Mouse (Mus musculus) limb, embryonic 12.5 days (tissue): Measurements from ENCODE around the gene Mrpl38. TPM values are rescaled to one million over a fixed set of nuclear protein-coding genes. Genes with fewer than 3 reads are reported as not detected.

Source experiments
- ATAC-seq: fragments of 200-750 bp; cut with Nextera tagmentation; 2 replicates; pipeline ENCODE4 v1.8.0; 2017; ENCODE audit warnings: low read depth, moderate TSS enrichment; ENCODE audit not compliant: insufficient number of reproducible peaks, insufficient read depth, low FRiP score, low TSS enrichment
- H3K27ac ChIP-seq: fragments of 300-500 bp; sonication (generic); 2 replicates; pipeline ENCODE4 v1.5.1; 2016; ENCODE audit warnings: mild to moderate bottlenecking, moderate library complexity
- H3K27me3 ChIP-seq: fragments of 300-500 bp; sonication (generic); 2 replicates; pipeline ENCODE4 v1.6.1; 2016; ENCODE audit warnings: mild to moderate bottlenecking, moderate library complexity
- H3K36me3 ChIP-seq: fragments of 300-500 bp; sonication (generic); 2 replicates; pipeline ENCODE4 v1.6.1; 2016; ENCODE audit warnings: mild to moderate bottlenecking, moderate library complexity
- H3K4me1 ChIP-seq: fragments of 300-500 bp; sonication (generic); replicated peaks from 2 replicates; pipeline ENCODE4 v1.6.1; 2016
- H3K4me2 ChIP-seq: fragments of 300-500 bp; sonication (generic); 2 replicates; pipeline ENCODE4 v1.6.1; 2016; ENCODE audit warnings: mild to moderate bottlenecking, moderate library complexity
- H3K4me3 ChIP-seq: fragments of 300-500 bp; sonication (generic); replicated peaks from 2 replicates; pipeline ENCODE4 v1.5.1; 2016; ENCODE audit warnings: mild to moderate bottlenecking
- H3K9ac ChIP-seq: fragments of 300-500 bp; sonication (generic); replicated peaks from 2 replicates; pipeline ENCODE4 v1.6.1; 2016; ENCODE audit warnings: mild to moderate bottlenecking, moderate library complexity
- H3K9me3 ChIP-seq: fragments of 300-500 bp; sonication (generic); 2 replicates; pipeline ENCODE4 v1.6.1; 2016; ENCODE audit warnings: mild to moderate bottlenecking, moderate library complexity
- WGBS: fragments of 180-500 bp; shearing (Covaris S2); methylation state at CpG from one replicate; pipeline ENCODE4 v1.1.7; 2016; 5-methylcytosine and 5-hydroxymethylcytosine counted together
- polyA plus RNA-seq: library from polyadenylated mRNA; unstranded; fragments of >200 nt; fragmentation: Nextera tagmentation; extraction: Ambion mirVana; gene quantifications from 2 replicates; pipeline ENCODE4 v1.2.1, GENCODE M21; 2016

The Mrpl38 gene
- polyA plus RNA-seq, 1 experiment from 2014 or later = 90.8 TPM

- H3K9ac ChIP-seq = peak overlapping the region; percentile 13; the same call in 1 of the 2 replicates
- 85% methylated on average over 8 of the region's 8 CpGs for WGBS
- H3K27ac ChIP-seq = no peak overlapping the region
- peaks cover 18% of the 10 kb centered on the region for H3K4me1 ChIP-seq
- H3K27me3 ChIP-seq = no peaks in the 10 kb centered on the region
- H3K9me3 ChIP-seq = no peaks in the 10 kb centered on the region
- H3K36me3 ChIP-seq = peaks cover 15% of the 10 kb centered on the region
- no peak overlapping the region for H3K4me3 ChIP-seq
- H3K4me2 ChIP-seq = peak overlapping the region; percentile 57
- no peak for ATAC-seq
Observed at GRCm38 (mm10) chr11:116088188-116088587, 50.5 kb downstream of the Mrpl38 start.

GRCm38 (mm10) chr11:116087194-116088130, 51.2 kb downstream of the Mrpl38 start:
- 3% methylated on average over 31 of the region's 31 CpGs for WGBS
- peak overlapping the region; percentile 13; the same call in 1 of the 2 replicates for H3K9ac ChIP-seq
- peak; percentile 62 for ATAC-seq
- peak overlapping the region; percentile 60 for H3K27ac ChIP-seq
- no peaks in the 10 kb centered on the region for H3K9me3 ChIP-seq
- peak overlapping the region; percentile 57 for H3K4me2 ChIP-seq
- H3K4me1 ChIP-seq = peaks cover 18% of the 10 kb centered on the region
- no peaks in the 10 kb centered on the region for H3K27me3 ChIP-seq
- H3K36me3 ChIP-seq = peaks cover 20% of the 10 kb centered on the region
- H3K4me3 ChIP-seq = peak overlapping the region; percentile 51

- Histone ChIP-seq H3K9ac (peak within 1 kb of the TSS; percentile 48), H3K27ac (peak within 1 kb of the TSS; percentile 60), H3K4me1 (peaks cover 18% of the 10 kb centered on the region), H3K4me2 (peak within 1 kb of the TSS; percentile 57), H3K9me3 (no peaks in the 10 kb centered on the region), H3K36me3 (peaks cover 30% of the 10 kb centered on the region), H3K27me3 (no peaks in the 10 kb centered on the region), H3K4me3 (peak within 1 kb of the TSS; percentile 51)
- ATAC-seq = peak; percentile 94
- 4% methylated on average over 37 of the region's 43 CpGs for WGBS
Observed at GRCm38 (mm10) chr11:116086258-116087193, 52.1 kb downstream of the Mrpl38 start, which contains the start of gene Wbp2. TSS of gene Wbp2 (minus strand) at chr11:116086995.

DNA sequence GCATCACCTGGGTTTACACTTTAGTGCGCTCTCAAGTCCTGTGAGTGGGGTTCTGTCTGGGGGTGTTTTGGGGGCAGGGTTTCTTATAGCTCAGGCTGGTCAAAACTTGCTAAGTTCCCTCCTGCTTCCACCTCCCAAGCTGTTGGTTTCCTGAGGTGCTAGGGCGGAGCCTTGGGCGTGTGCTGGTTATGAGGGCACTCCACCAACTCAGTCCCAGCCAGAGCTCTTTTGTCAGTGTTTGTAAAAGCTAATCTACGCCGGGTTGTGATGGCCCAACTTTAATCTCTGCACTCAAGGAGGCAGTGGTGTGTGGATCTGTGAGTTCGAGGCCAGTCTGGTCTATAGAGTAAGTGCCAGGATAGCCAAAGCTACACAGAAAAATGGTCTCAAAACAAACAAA, 54.5 kb downstream of the Mrpl38 start:
- no peak overlapping the region for H3K4me3 ChIP-seq
- H3K9me3 ChIP-seq = no peaks in the 10 kb centered on the region
- ATAC-seq = no peak
- H3K9ac ChIP-seq = no peak overlapping the region
- WGBS = 93% methylated on average over 6 of the region's 6 CpGs
- no peaks in the 10 kb centered on the region for H3K27me3 ChIP-seq
- no peak overlapping the region for H3K27ac ChIP-seq
- H3K36me3 ChIP-seq = peaks cover 53% of the 10 kb centered on the region
- no peak overlapping the region for H3K4me2 ChIP-seq
- peaks cover 20% of the 10 kb centered on the region for H3K4me1 ChIP-seq

- H3K4me3 ChIP-seq = no peak overlapping the region
- WGBS = 90% methylated on average over 14 of the region's 14 CpGs
- no peak overlapping the region for H3K9ac ChIP-seq
- ATAC-seq = no peak
- peaks cover 59% of the 10 kb centered on the region for H3K36me3 ChIP-seq
- no peaks in the 10 kb centered on the region for H3K27me3 ChIP-seq
- no peak overlapping the region for H3K27ac ChIP-seq
- H3K9me3 ChIP-seq = no peaks in the 10 kb centered on the region
- peaks cover 23% of the 10 kb centered on the region for H3K4me1 ChIP-seq
- no peak overlapping the region for H3K4me2 ChIP-seq
Observed at GRCm38 (mm10) chr11:116083096-116083672, 55.5 kb downstream of the Mrpl38 start.

Other genes starting within 250 kb of the Mrpl38 start
- 3.1 and 4.2 TPM in 2 replicates for gene Smim5, start 238.9 kb downstream of the Mrpl38 start, polyA plus RNA-seq
- 1.4 and 2.1 TPM in 2 replicates for gene Smim6, start 226.9 kb downstream of the Mrpl38 start, polyA plus RNA-seq
- gene Sap30bp, start 205.6 kb downstream of the Mrpl38 start, polyA plus RNA-seq = 52.5 and 56.9 TPM in 2 replicates
- gene Recql5, start 205.4 kb downstream of the Mrpl38 start, polyA plus RNA-seq = 24.7 and 30.6 TPM in 2 replicates
- 3.1 and 3.9 TPM in 2 replicates for gene Itgb4, start 164.2 kb downstream of the Mrpl38 start, polyA plus RNA-seq
- gene Galk1, start 126.1 kb downstream of the Mrpl38 start, polyA plus RNA-seq = 181 and 182 TPM in 2 replicates
- 2,405 and 2,474 TPM in 2 replicates for gene H3f3b, start 110.9 kb downstream of the Mrpl38 start, polyA plus RNA-seq
- 50.0 and 51.8 TPM in 2 replicates for gene Unk, start 108.5 kb downstream of the Mrpl38 start, polyA plus RNA-seq
- gene Unc13d, start 60.9 kb downstream of the Mrpl38 start, polyA plus RNA-seq = 1.4 and 1.7 TPM in 2 replicates
- 33.2 and 36.6 TPM in 2 replicates for gene Wbp2, start 51.9 kb downstream of the Mrpl38 start, polyA plus RNA-seq
- gene Trim47, start 11.7 kb downstream of the Mrpl38 start, polyA plus RNA-seq = 6.0 and 7.9 TPM in 2 replicates
- 2.1 and 3.0 TPM in 2 replicates for gene Trim65, start 7.7 kb downstream of the Mrpl38 start, polyA plus RNA-seq
- 54.0 and 60.3 TPM in 2 replicates for gene Fbf1, start 29.3 kb upstream of the Mrpl38 start, polyA plus RNA-seq
- 64.7 and 71.3 TPM in 2 replicates for gene Ten1, start 60.0 kb upstream of the Mrpl38 start, polyA plus RNA-seq
- 18.1 and 21.2 TPM in 2 replicates for gene Acox1, start 60.2 kb upstream of the Mrpl38 start, polyA plus RNA-seq
- gene Evpl, start 99.2 kb upstream of the Mrpl38 start, polyA plus RNA-seq = 2.4 and 3.3 TPM in 2 replicates
- 110 and 112 TPM in 2 replicates for gene Srp68, start 135.3 kb upstream of the Mrpl38 start, polyA plus RNA-seq
- gene Galr2, start 142.1 kb upstream of the Mrpl38 start, polyA plus RNA-seq = 0.20 TPM in 1 of 2 replicates, not detected in the other
- gene Exoc7, start 168.4 kb upstream of the Mrpl38 start, polyA plus RNA-seq = 77.6 and 82.8 TPM in 2 replicates
- gene Foxj1, start 196.5 kb upstream of the Mrpl38 start, polyA plus RNA-seq = 0.18 TPM in 2 replicates